Mouse (Mus musculus) neural tube, embryonic 14.5 days (tissue): ENCODE measurements around the gene Fads2. TPM values are rescaled to one million over a fixed set of nuclear protein-coding genes. Genes with fewer than 3 reads are reported as not detected.

Experiments used
- ATAC-seq: fragments of 200-750 bp; cut with Nextera tagmentation; 2 replicates; pipeline ENCODE4 v1.8.0; 2017; ENCODE audit warnings: low read depth, mild to moderate bottlenecking, moderate TSS enrichment, moderate library complexity
- H3K27ac ChIP-seq: fragments of 300-500 bp; sonication (generic); 2 replicates; pipeline ENCODE4 v1.5.1; 2014; ENCODE audit warnings: low read depth, mild to moderate bottlenecking, control low read depth, low read length, moderate library complexity, mixed read lengths
- H3K27me3 ChIP-seq: fragments of 300-500 bp; sonication (generic); 2 replicates; pipeline ENCODE4 v1.6.1; 2014; ENCODE audit warnings: low read length; ENCODE audit not compliant: control insufficient read depth, insufficient read depth
- H3K36me3 ChIP-seq: fragments of 300-500 bp; sonication (generic); 2 replicates; pipeline ENCODE4 v1.6.1; 2014; ENCODE audit warnings: low read length, mixed read lengths; ENCODE audit not compliant: control insufficient read depth, insufficient read depth
- H3K4me1 ChIP-seq: fragments of 300-500 bp; sonication (generic); 2 replicates; pipeline ENCODE4 v1.6.1; 2014; ENCODE audit warnings: low read length; ENCODE audit not compliant: control insufficient read depth, insufficient read depth
- H3K4me2 ChIP-seq: fragments of 300-500 bp; sonication (generic); 2 replicates; pipeline ENCODE4 v1.6.1; 2014; ENCODE audit warnings: mild to moderate bottlenecking, low read depth, low read length, control low read depth
- H3K4me3 ChIP-seq: fragments of 300-500 bp; sonication (generic); 2 replicates; pipeline ENCODE4 v1.5.1; 2014; ENCODE audit warnings: low read depth, low read length, control low read depth, mixed read lengths
- H3K9ac ChIP-seq: fragments of 300-500 bp; sonication (generic); replicated peaks from 2 replicates; pipeline ENCODE4 v1.6.1; 2014; ENCODE audit warnings: low read depth, mild to moderate bottlenecking, control low read depth, low read length, mixed read lengths
- H3K9me3 ChIP-seq: fragments of 300-500 bp; sonication (generic); 2 replicates; pipeline ENCODE4 v1.6.1; 2016; ENCODE audit warnings: low read length; ENCODE audit not compliant: control insufficient read depth
- WGBS: fragments of 180-500 bp; shearing (Covaris S2); extraction: QIAGEN DNeasy Blood & Tissue Kit; methylation state at CpG from one replicate; pipeline ENCODE4 v1.1.7; 2014; 5-methylcytosine and 5-hydroxymethylcytosine counted together
- polyA plus RNA-seq: library from polyadenylated mRNA; unstranded; fragments of >200 nt; fragmentation: Nextera tagmentation; extraction: Ambion mirVana; gene quantifications from 2 replicates; pipeline ENCODE4 v1.2.1, GENCODE M21; 2014

Gene Fads2
- polyA plus RNA-seq, 1 experiment from 2014 or later: 55.3 TPM

- Histone ChIP-seq H3K4me3 (no peak overlapping the region), H3K4me2 (no peak overlapping the region), H3K9me3 (no peaks in the 10 kb centered on the region), H3K9ac (no peak overlapping the region), H3K27me3 (no peaks in the 10 kb centered on the region), H3K27ac (no peak overlapping the region), H3K36me3 (peaks cover 45% of the 10 kb centered on the region), H3K4me1 (no peaks in the 10 kb centered on the region)
- no peak for ATAC-seq
- 46% methylated on average over 8 of the region's 8 CpGs for WGBS
These were observed 40.6 kb downstream of the Fads2 start for GRCm38 (mm10) chr19:10060783-10061590.

- 54% methylated on average over 10 of the region's 10 CpGs for WGBS
- Histone ChIP-seq H3K27me3 (no peaks in the 10 kb centered on the region), H3K27ac (no peak overlapping the region), H3K4me3 (no peak overlapping the region), H3K36me3 (peaks cover 36% of the 10 kb centered on the region), H3K9ac (no peak overlapping the region), H3K4me1 (no peaks in the 10 kb centered on the region), H3K4me2 (no peak overlapping the region), H3K9me3 (no peaks in the 10 kb centered on the region)
- peak; percentile 59 for ATAC-seq
These were observed 41.5 kb downstream of the Fads2 start for GRCm38 (mm10) chr19:10059911-10060567.

- H3K4me1 ChIP-seq: no peaks in the 10 kb centered on the region
- H3K4me3 ChIP-seq: no peak overlapping the region
- H3K27me3 ChIP-seq: no peaks in the 10 kb centered on the region
- H3K9me3 ChIP-seq: no peaks in the 10 kb centered on the region
- WGBS: 58% methylated on average over 9 of the region's 9 CpGs
- ATAC-seq: no peak
- H3K27ac ChIP-seq: no peak overlapping the region
- H3K9ac ChIP-seq: no peak overlapping the region
- H3K4me2 ChIP-seq: no peak overlapping the region
- peaks cover 25% of the 10 kb centered on the region for H3K36me3 ChIP-seq
These were observed 42.6 kb downstream of the Fads2 start for GRCm38 (mm10) chr19:10058876-10059427.

GRCm38 (mm10) chr19:10058352-10058825 lies 43.2 kb downstream of the Fads2 start:
- H3K4me3 ChIP-seq: no peak overlapping the region
- H3K27me3 ChIP-seq: no peaks in the 10 kb centered on the region
- no peak overlapping the region for H3K27ac ChIP-seq
- WGBS: 92% methylated on average over 1 of the region's 1 CpGs
- peaks cover 20% of the 10 kb centered on the region for H3K36me3 ChIP-seq
- H3K4me2 ChIP-seq: no peak overlapping the region
- no peak for ATAC-seq
- H3K9me3 ChIP-seq: no peaks in the 10 kb centered on the region
- H3K4me1 ChIP-seq: no peaks in the 10 kb centered on the region
- H3K9ac ChIP-seq: no peak overlapping the region

GRCm38 (mm10) chr19:10057486-10058351 lies 43.8 kb downstream of the Fads2 start:
- Histone ChIP-seq H3K4me2 (no peak overlapping the region), H3K9me3 (no peaks in the 10 kb centered on the region), H3K9ac (no peak overlapping the region), H3K27ac (no peak overlapping the region), H3K27me3 (no peaks in the 10 kb centered on the region), H3K4me1 (no peaks in the 10 kb centered on the region), H3K36me3 (peaks cover 14% of the 10 kb centered on the region), H3K4me3 (no peak overlapping the region)
- ATAC-seq: no peak
- 68% methylated on average over 11 of the region's 11 CpGs for WGBS

GRCm38 (mm10) chr19:10056686-10057085 lies 44.9 kb downstream of the Fads2 start:
- Histone ChIP-seq H3K4me2 (no peak overlapping the region), H3K36me3 (0 out of 2 replicates have a peak, but pooled peaks cover 9% of the 10 kb centered on the region)
- 94% methylated on average over 3 of the region's 3 CpGs for WGBS

GRCm38 (mm10) chr19:10055783-10056660 lies 45.5 kb downstream of the Fads2 start:
- 87% methylated on average over 22 of the region's 22 CpGs for WGBS
- no peak overlapping the region for H3K4me3 ChIP-seq
- no peaks in the 10 kb centered on the region for H3K9me3 ChIP-seq
- H3K27ac ChIP-seq: no peak overlapping the region
- ATAC-seq: peak; percentile 12; the same call in 1 of the 2 replicates
- no peaks in the 10 kb centered on the region for H3K27me3 ChIP-seq
- H3K9ac ChIP-seq: no peak overlapping the region
- H3K36me3 ChIP-seq: 0 out of 2 replicates have a peak, but pooled peaks cover 4% of the 10 kb centered on the region
- no peaks in the 10 kb centered on the region for H3K4me1 ChIP-seq
- H3K4me2 ChIP-seq: no peak overlapping the region

More at GRCm38 (mm10) chr19:10056686-10057085, 44.9 kb downstream of the Fads2 start:
- Histone ChIP-seq H3K9me3 (no peaks in the 10 kb centered on the region), H3K4me3 (no peak overlapping the region), H3K4me1 (no peaks in the 10 kb centered on the region), H3K27me3 (no peaks in the 10 kb centered on the region), H3K9ac (no peak overlapping the region), H3K27ac (no peak overlapping the region)
- ATAC-seq: no peak

GRCm38 (mm10) chr19:10055261-10055660 lies 46.3 kb downstream of the Fads2 start:
- no peak overlapping the region for H3K4me2 ChIP-seq
- H3K27ac ChIP-seq: no peak overlapping the region
- no peak for ATAC-seq
- no peak overlapping the region for H3K4me3 ChIP-seq
- H3K9me3 ChIP-seq: no peaks in the 10 kb centered on the region
- WGBS: 79% methylated on average over 3 of the region's 3 CpGs
- H3K4me1 ChIP-seq: no peaks in the 10 kb centered on the region
- no peak overlapping the region for H3K9ac ChIP-seq
- H3K27me3 ChIP-seq: no peaks in the 10 kb centered on the region
- 0 out of 2 replicates have a peak, but pooled peaks cover 4% of the 10 kb centered on the region for H3K36me3 ChIP-seq
